Mouse (Mus musculus): ENCODE data around the gene Rspo3.

Gene Rspo3

DNA sequence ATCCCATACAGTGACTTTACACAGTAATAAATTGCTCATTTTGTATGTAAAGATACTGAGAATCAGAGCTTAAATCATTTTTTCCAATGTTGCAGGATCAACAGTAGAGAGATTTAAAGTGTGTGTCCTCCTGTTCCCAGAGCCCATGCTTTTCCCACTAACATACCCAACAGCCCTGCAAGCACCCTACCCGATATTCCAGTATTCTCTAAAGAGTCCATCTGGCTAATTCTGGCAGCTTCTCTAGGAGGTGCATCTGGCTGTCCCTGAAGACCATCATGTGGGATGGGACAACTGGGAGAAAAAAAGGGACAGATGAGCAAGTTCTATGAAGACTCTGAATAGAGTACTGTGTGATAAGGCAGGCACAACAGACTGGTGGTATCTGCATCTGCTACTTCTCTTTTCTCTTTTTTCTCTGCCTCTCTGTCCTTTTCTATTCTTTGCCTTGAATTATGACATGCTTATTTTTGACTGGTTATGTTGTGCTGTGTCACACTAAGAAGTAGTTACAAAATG is 102.7 kb downstream of the Rspo3 start:
- DNase-seq, result no peak

DNA sequence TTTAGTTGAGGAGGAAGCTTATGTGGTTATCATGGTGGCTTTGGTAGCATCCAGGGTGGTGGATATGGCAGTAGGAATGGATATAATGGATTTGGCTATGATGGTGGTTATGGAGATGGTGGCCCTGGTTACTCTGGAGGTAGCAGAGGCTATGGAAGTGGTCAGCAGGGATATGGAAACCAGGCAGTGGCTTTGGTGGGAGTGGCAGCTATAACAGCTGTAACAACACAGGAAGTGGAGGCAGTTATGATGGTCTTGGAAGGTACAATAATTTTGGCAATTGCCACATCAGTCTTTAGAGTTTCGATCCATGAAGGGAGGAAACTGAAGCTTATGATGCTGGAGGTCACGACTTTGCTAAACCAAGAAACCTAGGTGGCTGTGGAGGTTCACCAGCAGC is 109.0 kb downstream of the Rspo3 start:
- DNase-seq, result no peak

DNA sequence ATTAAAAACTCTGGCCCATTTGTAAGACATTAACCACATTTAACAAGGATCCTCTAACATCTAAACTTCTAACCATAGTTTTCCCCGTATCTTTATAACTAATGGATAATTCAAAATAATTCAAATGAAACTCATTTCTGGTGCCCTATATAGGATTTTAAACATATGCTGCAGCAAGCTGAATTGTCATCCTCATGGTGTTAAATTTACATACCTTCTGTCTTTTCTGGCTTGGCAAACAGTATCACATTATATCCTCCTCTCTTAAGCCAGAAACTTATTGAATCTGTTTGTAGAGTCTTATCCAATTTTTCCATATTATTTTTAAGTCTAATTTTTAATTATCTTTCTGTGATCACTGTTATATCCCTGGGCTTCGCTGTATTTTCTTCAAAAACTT is 111.1 kb downstream of the Rspo3 start:
- DNase-seq, result no peak

DNA sequence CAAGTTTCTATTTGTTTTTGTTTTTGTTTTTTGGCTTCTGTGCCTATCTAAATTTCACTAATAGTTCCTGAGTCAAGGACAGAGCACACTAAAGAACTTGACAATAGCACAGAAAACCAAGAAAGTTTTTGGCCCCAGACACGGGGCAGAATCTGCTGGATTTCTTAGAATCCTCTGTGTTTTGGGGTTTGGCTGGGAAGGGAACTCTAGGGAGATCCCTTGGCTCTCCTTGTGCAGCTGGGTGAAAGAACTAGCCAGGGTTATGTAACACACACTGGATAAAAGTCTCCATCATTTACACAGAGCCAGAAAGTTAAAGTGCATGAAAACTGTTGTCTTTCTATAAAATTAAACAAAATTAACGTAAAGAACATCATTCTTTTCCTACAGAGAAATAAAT is 121.3 kb downstream of the Rspo3 start:
- no peak for DNase-seq

DNA sequence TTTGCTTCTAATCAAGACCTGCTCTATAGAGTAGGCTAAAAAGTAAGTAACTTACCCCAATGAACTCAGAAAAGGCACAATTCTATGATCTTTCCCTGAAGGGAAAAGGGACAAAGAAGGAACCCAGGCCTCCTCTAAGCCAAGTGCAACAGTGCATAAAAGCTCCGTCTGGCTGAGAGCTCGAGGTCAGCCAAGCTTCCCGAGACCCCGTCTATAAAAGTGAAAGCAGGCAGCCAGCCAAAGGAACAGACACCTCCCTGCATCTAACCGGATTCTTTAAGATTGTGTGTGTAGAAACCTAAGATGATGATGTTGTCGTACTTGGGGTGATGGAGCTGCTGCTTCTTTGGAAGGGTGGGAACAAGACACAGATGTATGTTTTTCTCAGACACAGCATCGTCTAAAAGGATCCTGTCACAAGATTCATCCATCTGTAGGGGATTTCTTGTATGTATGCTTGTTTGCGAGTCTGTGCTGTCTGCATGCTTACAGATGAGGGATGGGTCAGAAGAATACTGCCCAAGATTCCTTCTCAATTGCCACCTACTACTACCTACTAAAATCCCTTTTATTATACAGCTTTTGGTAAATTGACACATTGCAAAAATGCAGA is 132.9 kb downstream of the Rspo3 start:
- DNase-seq, result no peak
